Mouse (Mus musculus): ENCODE data around the gene St6galnac5.

DNA sequence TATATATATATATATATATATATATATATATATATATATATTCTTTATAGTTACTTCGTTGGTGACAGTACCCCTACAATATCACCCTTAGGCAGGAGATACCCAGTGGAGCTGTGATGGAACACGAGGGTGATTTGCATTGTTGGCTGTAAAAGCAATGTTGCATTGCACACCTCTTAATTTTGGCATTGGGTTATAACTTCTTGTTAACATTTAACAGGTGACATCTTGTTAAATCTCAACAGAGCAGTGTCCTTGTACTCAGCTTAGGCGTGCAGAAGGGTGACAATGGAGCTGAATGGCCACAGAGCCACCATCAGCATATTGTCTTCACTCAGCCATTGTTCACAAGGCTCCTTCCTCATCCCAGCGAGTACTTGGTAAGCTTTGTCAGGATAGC is 185.8 kb downstream of the St6galnac5 start:
- no peak for TF ChIP-seq CTCF (IDR thresholded peaks at IDR 0.05; ENCODE audit: low read depth, low read length)
- no peak for TF ChIP-seq POLR2A (IDR thresholded peaks at IDR 0.05; ENCODE audit: extremely low read depth, insufficient read depth, low read length)

Data from liver, adult 2 months (tissue).